Mouse (Mus musculus): ENCODE measurements around the gene Pald1. TPM values are rescaled to one million over a fixed set of nuclear protein-coding genes. Genes with fewer than 3 reads are reported as not detected.

Pald1 gene
- polyA plus RNA-seq, 1 experiment from 2014 or later = 17.3 TPM

DNA sequence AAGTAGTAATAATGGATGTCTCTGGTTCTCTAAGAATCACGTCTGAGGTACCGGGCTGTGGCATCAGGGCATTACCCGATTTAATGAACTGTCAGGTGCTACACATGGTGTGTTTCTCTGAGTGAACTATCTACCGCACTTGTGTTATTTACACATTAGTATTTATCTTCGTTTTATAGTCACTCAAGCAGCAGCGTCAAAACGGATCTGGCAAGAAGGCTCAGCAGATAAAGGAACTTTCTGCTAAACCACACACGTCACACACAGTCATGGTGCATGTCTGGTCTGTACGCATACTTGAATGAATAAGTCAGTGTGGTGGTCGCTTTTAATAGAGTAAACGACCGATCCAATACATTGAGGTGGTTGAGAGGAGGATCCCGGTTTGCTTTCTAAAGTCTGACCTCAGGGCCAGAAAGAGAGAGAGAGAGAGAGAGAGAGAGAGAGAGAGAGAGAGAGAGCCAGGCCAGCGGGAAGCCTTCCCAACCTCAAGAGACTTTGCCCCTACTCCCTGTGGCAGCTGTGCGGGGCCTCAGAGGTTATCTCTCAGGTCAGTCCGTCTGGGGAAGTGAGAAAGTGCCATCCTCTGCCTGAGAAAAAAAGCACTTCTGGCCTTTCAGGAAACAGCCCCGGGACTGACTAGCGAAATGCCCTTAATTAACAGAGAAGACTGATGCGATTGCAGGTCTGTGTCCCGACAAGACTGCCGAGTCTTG lies 29.7 kb upstream of the Pald1 start:
- peaks cover 8% of the 10 kb centered on the region for H3K27me3 ChIP-seq (ENCODE audit: control insufficient read depth, insufficient read depth, low read length)
- no peak overlapping the region for H3K27ac ChIP-seq (ENCODE audit: low read depth, low read length)
- no peak for ATAC-seq (ENCODE audit: low FRiP score)
- peak; percentile 82 for DNase-seq (ENCODE audit: low spot score, missing footprints)
- H3K4me1 ChIP-seq (ENCODE audit: control insufficient read depth, insufficient read depth, low read length) = peaks cover 9% of the 10 kb centered on the region
- H3K4me2 ChIP-seq = no peak overlapping the region
- no peaks in the 10 kb centered on the region for H3K9me3 ChIP-seq (ENCODE audit: control insufficient read depth, low read length)
- no peak overlapping the region for H3K4me3 ChIP-seq (ENCODE audit: low read depth, low read length)
- no peak overlapping the region for H3K9ac ChIP-seq (ENCODE audit: low read length)
- H3K36me3 ChIP-seq (ENCODE audit: control insufficient read depth, insufficient read depth, low read length) = no peaks in the 10 kb centered on the region
- 65% methylated on average over 21 of the region's 21 CpGs for WGBS

DNA sequence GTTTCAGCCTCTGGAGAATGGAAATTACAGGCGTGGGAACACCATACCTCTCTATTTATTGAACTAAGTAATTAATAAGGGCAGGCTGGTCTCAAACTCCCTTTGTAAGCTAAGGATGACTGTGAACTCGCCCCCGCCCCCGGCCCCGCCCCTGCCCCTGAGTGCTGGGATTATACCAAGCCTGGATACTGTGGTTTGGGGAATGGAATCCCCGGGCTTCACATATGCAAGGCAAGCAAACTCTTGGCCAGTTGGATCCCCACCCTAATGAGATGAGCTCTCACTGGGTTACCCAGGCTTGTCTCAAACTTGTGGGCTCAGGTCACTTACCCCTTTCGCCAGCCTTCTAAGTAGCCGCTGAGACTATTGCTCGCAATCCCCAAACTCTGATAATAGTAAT lies 26.9 kb upstream of the Pald1 start:
- WGBS = 22% methylated on average over 9 of the region's 9 CpGs
- no peak overlapping the region for H3K4me3 ChIP-seq (ENCODE audit: low read depth, low read length)
- peaks cover 8% of the 10 kb centered on the region for H3K4me1 ChIP-seq (ENCODE audit: control insufficient read depth, insufficient read depth, low read length)
- H3K9me3 ChIP-seq (ENCODE audit: control insufficient read depth, low read length) = no peaks in the 10 kb centered on the region
- ATAC-seq (ENCODE audit: low FRiP score) (peak; percentile 63; the same call in 1 of the 2 replicates), DNase-seq (ENCODE audit: low spot score, missing footprints) (no peak)
- no peaks in the 10 kb centered on the region for H3K36me3 ChIP-seq (ENCODE audit: control insufficient read depth, insufficient read depth, low read length)
- no peak overlapping the region for H3K4me2 ChIP-seq
- H3K9ac ChIP-seq (ENCODE audit: low read length) = no peak overlapping the region
- no peaks in the 10 kb centered on the region for H3K27me3 ChIP-seq (ENCODE audit: control insufficient read depth, insufficient read depth, low read length)
- H3K27ac ChIP-seq (ENCODE audit: low read depth, low read length) = no peak overlapping the region

DNA sequence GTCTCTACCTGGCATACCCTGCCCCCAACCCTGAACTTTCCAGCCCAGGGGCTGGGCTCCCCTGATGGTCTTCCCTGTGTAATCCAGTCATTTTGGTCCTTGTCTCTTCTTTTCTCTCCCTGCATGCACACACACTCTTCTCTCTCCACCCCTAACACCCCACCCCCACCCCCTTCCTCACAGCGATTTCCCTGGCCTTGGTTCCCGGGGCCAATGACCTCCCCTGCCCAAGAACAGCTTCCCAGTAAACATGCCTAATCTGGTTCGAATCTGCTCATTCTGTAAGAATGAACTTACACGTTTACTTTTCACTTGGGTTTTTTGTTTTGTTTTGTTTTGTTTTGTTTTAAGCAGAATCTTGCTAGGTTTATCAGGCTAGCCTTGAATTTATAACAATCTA lies 26.4 kb upstream of the Pald1 start:
- no peak overlapping the region for H3K9ac ChIP-seq (ENCODE audit: low read length)
- no peaks in the 10 kb centered on the region for H3K9me3 ChIP-seq (ENCODE audit: control insufficient read depth, low read length)
- no peaks in the 10 kb centered on the region for H3K36me3 ChIP-seq (ENCODE audit: control insufficient read depth, insufficient read depth, low read length)
- WGBS = 4% methylated on average over 4 of the region's 4 CpGs
- H3K4me1 ChIP-seq (ENCODE audit: control insufficient read depth, insufficient read depth, low read length) = peaks cover 8% of the 10 kb centered on the region
- ATAC-seq (ENCODE audit: low FRiP score) (no peak), DNase-seq (ENCODE audit: low spot score, missing footprints) (no peak)
- no peak overlapping the region for H3K27ac ChIP-seq (ENCODE audit: low read depth, low read length)
- no peak overlapping the region for H3K4me3 ChIP-seq (ENCODE audit: low read depth, low read length)
- no peaks in the 10 kb centered on the region for H3K27me3 ChIP-seq (ENCODE audit: control insufficient read depth, insufficient read depth, low read length)
- H3K4me2 ChIP-seq = no peak overlapping the region

DNA sequence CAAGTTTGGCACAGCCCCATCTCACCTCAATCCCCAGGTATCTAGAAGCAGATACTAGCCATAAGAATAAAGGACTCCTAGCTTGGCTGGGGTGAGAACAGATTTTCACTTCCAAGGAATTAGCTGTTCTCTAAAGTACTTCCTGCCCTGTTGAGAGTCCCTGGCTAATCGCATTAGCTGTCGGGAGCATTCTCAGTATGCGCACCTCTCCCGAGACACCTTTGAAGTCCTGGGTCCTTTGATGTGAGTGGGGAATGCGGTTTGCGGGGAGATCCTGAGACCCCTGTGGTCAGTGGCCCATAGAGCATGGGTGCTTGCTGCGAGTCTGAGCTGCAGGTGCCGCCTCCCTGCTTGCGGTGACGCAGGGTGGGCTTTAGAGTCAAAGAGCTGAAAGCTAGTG lies 22.6 kb upstream of the Pald1 start:
- DNase-seq (ENCODE audit: low spot score, missing footprints) (no peak), ATAC-seq (ENCODE audit: low FRiP score) (no peak)
- Histone ChIP-seq H3K27ac (ENCODE audit: low read depth, low read length) (no peak overlapping the region), H3K4me1 (ENCODE audit: control insufficient read depth, insufficient read depth, low read length) (peaks cover 8% of the 10 kb centered on the region), H3K36me3 (ENCODE audit: control insufficient read depth, insufficient read depth, low read length) (no peaks in the 10 kb centered on the region), H3K9ac (ENCODE audit: low read length) (no peak overlapping the region), H3K27me3 (ENCODE audit: control insufficient read depth, insufficient read depth, low read length) (no peaks in the 10 kb centered on the region), H3K4me2 (no peak overlapping the region), H3K4me3 (ENCODE audit: low read depth, low read length) (no peak overlapping the region), H3K9me3 (ENCODE audit: control insufficient read depth, low read length) (no peaks in the 10 kb centered on the region)
- WGBS = 6% methylated on average over 10 of the region's 10 CpGs

DNA sequence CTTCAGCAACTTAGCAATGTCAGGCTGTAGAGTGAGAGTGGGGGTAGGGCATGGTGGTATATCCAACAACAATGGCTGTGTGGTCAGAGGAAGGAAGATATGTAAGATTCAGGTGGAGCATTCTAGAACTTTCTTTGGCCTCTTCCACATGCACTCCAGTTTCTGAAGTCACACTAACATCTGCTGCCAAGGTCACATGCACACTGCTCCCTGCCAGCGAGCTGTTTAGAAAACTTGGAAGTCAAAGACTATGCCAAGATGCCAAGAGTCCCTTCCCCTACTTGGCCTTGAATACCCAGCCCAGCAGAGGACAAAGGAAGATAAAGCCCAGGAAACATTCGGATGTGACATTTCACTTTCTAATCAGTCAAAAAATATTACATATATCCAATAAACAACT lies 19.6 kb upstream of the Pald1 start:
- H3K27ac ChIP-seq (ENCODE audit: low read depth, low read length) = no peak overlapping the region
- DNase-seq (ENCODE audit: low spot score, missing footprints) (no peak), ATAC-seq (ENCODE audit: low FRiP score) (no peak)
- no peaks in the 10 kb centered on the region for H3K36me3 ChIP-seq (ENCODE audit: control insufficient read depth, insufficient read depth, low read length)
- H3K4me2 ChIP-seq = no peak overlapping the region
- no peaks in the 10 kb centered on the region for H3K27me3 ChIP-seq (ENCODE audit: control insufficient read depth, insufficient read depth, low read length)
- 92% methylated on average over 2 of the region's 2 CpGs for WGBS
- H3K4me1 ChIP-seq (ENCODE audit: control insufficient read depth, insufficient read depth, low read length) = no peaks in the 10 kb centered on the region
- no peak overlapping the region for H3K9ac ChIP-seq (ENCODE audit: low read length)
- H3K4me3 ChIP-seq (ENCODE audit: low read depth, low read length) = no peak overlapping the region
- H3K9me3 ChIP-seq (ENCODE audit: control insufficient read depth, low read length) = no peaks in the 10 kb centered on the region

DNA sequence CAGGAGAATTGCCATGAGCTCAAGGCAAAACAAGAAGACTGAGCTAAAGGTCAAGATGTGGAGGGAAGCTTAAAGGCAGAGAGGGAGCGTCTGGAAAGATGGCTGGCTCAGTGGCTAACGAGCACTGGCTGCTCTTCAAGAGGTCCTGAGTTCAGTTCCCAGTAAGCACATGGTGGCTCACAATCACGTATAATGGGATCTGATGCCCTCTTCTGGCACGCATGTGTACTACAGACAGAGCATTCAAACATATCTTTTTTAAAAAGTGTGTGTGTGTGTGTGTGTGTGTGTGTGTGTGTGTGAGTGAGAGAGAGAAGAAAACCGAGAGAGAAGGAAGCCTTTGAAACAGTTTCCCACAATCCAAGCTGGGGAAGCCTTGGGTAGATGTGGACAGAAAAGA lies 19.1 kb upstream of the Pald1 start:
- H3K4me3 ChIP-seq (ENCODE audit: low read depth, low read length) = no peak overlapping the region
- H3K27me3 ChIP-seq (ENCODE audit: control insufficient read depth, insufficient read depth, low read length) = no peaks in the 10 kb centered on the region
- no peak overlapping the region for H3K27ac ChIP-seq (ENCODE audit: low read depth, low read length)
- H3K9me3 ChIP-seq (ENCODE audit: control insufficient read depth, low read length) = no peaks in the 10 kb centered on the region
- WGBS = 66% methylated on average over 5 of the region's 5 CpGs
- H3K4me1 ChIP-seq (ENCODE audit: control insufficient read depth, insufficient read depth, low read length) = no peaks in the 10 kb centered on the region
- ATAC-seq (ENCODE audit: low FRiP score) (no peak), DNase-seq (ENCODE audit: low spot score, missing footprints) (no peak)
- H3K4me2 ChIP-seq = no peak overlapping the region
- no peaks in the 10 kb centered on the region for H3K36me3 ChIP-seq (ENCODE audit: control insufficient read depth, insufficient read depth, low read length)
- no peak overlapping the region for H3K9ac ChIP-seq (ENCODE audit: low read length)

DNA sequence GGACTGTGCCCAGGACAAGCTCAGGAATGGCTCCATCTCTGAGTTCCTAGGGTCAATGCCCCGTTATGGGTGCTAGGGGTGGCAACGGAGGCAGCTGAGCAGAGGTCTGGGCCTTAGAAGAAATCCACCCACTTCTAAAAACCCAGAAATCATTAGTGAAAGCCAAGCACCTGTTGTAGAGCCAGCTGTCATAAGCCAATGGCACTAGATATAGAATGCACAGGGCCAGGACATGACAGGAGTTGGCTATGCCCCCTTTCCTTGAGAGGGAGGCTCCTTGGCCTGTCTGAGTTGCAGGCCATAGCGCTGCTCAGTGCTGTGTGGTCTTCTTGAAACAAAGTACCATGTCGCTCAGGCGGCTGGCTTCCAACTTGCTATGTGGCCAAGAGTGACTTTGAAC lies 17.1 kb upstream of the Pald1 start:
- Histone ChIP-seq H3K4me1 (ENCODE audit: control insufficient read depth, insufficient read depth, low read length) (no peaks in the 10 kb centered on the region), H3K9me3 (ENCODE audit: control insufficient read depth, low read length) (no peaks in the 10 kb centered on the region), H3K27me3 (ENCODE audit: control insufficient read depth, insufficient read depth, low read length) (no peaks in the 10 kb centered on the region), H3K27ac (ENCODE audit: low read depth, low read length) (no peak overlapping the region), H3K36me3 (ENCODE audit: control insufficient read depth, insufficient read depth, low read length) (no peaks in the 10 kb centered on the region), H3K4me2 (no peak overlapping the region), H3K4me3 (ENCODE audit: low read depth, low read length) (no peak overlapping the region), H3K9ac (ENCODE audit: low read length) (no peak overlapping the region)
- ATAC-seq (ENCODE audit: low FRiP score) (no peak), DNase-seq (ENCODE audit: low spot score, missing footprints) (no peak)
- WGBS = 86% methylated on average over 5 of the region's 5 CpGs

DNA sequence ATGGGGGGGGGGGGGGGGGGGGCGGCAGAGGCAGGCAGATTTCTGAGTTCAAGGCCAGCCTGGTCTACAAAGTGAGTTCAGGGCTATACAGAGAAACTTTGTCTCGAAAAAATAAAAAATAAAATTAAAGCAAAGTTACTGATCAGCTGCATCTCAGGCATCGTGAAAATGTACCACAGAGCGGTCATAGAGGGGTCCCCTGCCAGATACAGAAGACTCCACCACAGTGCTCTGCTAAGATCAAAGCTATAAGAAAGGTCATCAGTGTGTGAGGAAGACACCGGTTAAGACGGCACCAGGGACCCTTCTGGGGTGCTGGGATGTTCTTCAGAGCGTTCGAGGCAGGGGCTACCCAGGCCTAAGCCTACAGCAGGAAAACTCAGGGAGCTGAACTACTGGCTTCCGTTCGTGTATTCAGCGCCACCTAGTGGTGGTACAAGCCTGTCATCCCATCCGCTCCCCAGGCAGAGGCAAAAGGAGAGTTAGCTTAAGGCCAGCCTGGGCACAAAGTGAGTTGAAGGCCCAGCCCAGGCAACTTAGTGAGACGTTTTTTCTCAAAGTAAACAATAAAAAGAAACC lies 15.9 kb upstream of the Pald1 start:
- H3K27me3 ChIP-seq (ENCODE audit: control insufficient read depth, insufficient read depth, low read length) = no peaks in the 10 kb centered on the region
- DNase-seq (ENCODE audit: low spot score, missing footprints) = peak; percentile 97
- ATAC-seq (ENCODE audit: low FRiP score) = peak; percentile 76
- no peaks in the 10 kb centered on the region for H3K36me3 ChIP-seq (ENCODE audit: control insufficient read depth, insufficient read depth, low read length)
- H3K27ac ChIP-seq (ENCODE audit: low read depth, low read length) = no peak overlapping the region
- no peak overlapping the region for H3K4me3 ChIP-seq (ENCODE audit: low read depth, low read length)
- H3K9ac ChIP-seq (ENCODE audit: low read length) = no peak overlapping the region
- H3K4me2 ChIP-seq = no peak overlapping the region
- no peaks in the 10 kb centered on the region for H3K9me3 ChIP-seq (ENCODE audit: control insufficient read depth, low read length)
- WGBS = 25% methylated on average over 13 of the region's 13 CpGs
- no peaks in the 10 kb centered on the region for H3K4me1 ChIP-seq (ENCODE audit: control insufficient read depth, insufficient read depth, low read length)

DNA sequence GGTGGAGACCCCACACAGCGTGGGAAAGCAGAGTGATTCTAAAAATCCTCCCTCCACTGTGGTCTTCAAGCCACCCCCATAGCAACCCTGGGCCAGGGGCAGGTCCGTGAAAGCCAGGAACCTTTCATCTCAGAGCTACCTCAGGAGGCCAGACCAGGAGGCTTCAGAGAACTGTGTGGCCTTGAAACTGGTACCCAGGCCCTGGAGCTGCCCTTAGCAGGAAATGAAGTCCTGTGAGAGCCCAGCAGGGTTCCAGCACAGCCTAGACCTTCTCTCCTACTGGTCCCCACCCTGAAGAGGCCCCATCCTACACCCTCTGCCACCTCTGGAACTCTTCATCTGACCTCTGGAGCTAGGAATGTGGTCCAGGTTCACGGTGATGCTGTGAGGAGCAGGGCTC lies 14.8 kb upstream of the Pald1 start:
- ATAC-seq (ENCODE audit: low FRiP score) = no peak
- Histone ChIP-seq H3K9ac (ENCODE audit: low read length) (no peak overlapping the region), H3K27me3 (ENCODE audit: control insufficient read depth, insufficient read depth, low read length) (no peaks in the 10 kb centered on the region), H3K27ac (ENCODE audit: low read depth, low read length) (no peak overlapping the region), H3K4me2 (no peak overlapping the region), H3K36me3 (ENCODE audit: control insufficient read depth, insufficient read depth, low read length) (no peaks in the 10 kb centered on the region), H3K4me3 (ENCODE audit: low read depth, low read length) (no peak overlapping the region), H3K9me3 (ENCODE audit: control insufficient read depth, low read length) (no peaks in the 10 kb centered on the region), H3K4me1 (ENCODE audit: control insufficient read depth, insufficient read depth, low read length) (no peaks in the 10 kb centered on the region)
- 46% methylated on average over 3 of the region's 3 CpGs for WGBS
- no peak for DNase-seq (ENCODE audit: low spot score, missing footprints)
